Comparison of ENCODE assay signal across 8 mouse cellular contexts in the genomic region with DNA sequence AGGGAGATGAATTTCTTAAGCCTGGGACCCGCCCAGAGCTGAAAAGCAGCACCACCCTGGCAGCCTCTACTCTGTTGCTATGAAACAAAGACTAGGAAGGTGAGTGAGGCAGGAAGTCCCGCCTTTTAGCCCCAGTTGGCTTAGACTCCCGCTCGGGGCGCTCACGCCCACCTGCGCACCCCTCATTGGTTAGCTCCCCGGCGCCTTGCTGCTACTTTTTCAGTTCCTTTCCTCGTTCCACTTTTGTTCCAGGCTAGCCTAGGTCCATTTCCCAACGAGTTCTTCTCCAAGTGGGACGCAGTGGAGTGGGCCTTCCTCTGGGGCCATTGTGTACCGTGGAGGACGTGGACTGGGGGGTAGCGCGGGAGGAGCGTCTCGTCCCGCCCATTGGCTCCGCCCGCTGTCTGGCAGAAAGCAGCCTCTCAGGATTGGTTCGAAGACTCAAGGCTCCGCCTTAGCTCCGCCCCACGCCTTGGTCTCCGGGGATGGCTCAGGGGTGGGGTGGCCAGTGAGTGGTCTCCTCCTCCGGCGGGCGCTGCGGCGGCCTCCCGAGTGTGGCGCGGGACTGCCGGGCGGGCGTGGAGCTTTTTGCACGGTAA. TPM values are rescaled to one million over a fixed set of nuclear protein-coding genes. Genes with fewer than 3 reads are reported as not detected.
DNase-seq lines count a peak whose midpoint lies in the region; ATAC-seq and TF ChIP-seq lines count a peak whose summit lies in the region.

A gene (plus strand): TSS at position 135 of the 599 bp plus-strand sequence.

- H3K9ac ChIP-seq in forebrain, embryonic 13.5 days, result peak within 1 kb of the TSS; percentile 95
- peak within 1 kb of the TSS; percentile 94 for H3K9ac ChIP-seq in liver, postnatal 0 days (replicated peaks)
- H3K9ac ChIP-seq in neural tube, embryonic 14.5 days (replicated peaks; ENCODE audit: low read depth, low read length), result peak within 1 kb of the TSS; percentile 97

- no peak for TF ChIP-seq EP300 in liver, postnatal 0 days (IDR thresholded peaks at IDR 0.05; ENCODE audit: low read depth)

- intact Hi-C loops in heart, postnatal 10 days (cut with DNase I), result loop anchor here (2.0 to 10.0 kb wide), 4 partner anchors 41 to 716 kb away; no protein-coding TSS in a partner anchor

- peak within 1 kb of the TSS; percentile 97 for H3K4me3 ChIP-seq in E14TG2a.4 (replicated peaks; ENCODE audit: low read length)
- H3K4me3 ChIP-seq in forebrain, embryonic 13.5 days, result peak within 1 kb of the TSS; percentile 90
- H3K4me3 ChIP-seq in liver, postnatal 0 days (ENCODE audit: low read depth, low read length), result peak within 1 kb of the TSS; percentile 89
- peak within 1 kb of the TSS; percentile 81 for H3K4me3 ChIP-seq in neural tube, embryonic 14.5 days (ENCODE audit: low read depth, low read length)

- H3K4me2 ChIP-seq in forebrain, embryonic 13.5 days, result peak within 1 kb of the TSS; percentile 64
- peak within 1 kb of the TSS; percentile 93 for H3K4me2 ChIP-seq in liver, postnatal 0 days (ENCODE audit: low read depth, low read length)
- peak within 1 kb of the TSS; percentile 71 for H3K4me2 ChIP-seq in neural tube, embryonic 14.5 days (ENCODE audit: low read depth, low read length)

- H3K36me3 ChIP-seq in E14TG2a.4 (ENCODE audit: insufficient read depth, low read length), result peaks cover 19% of the 10 kb centered on the region
- H3K36me3 ChIP-seq in forebrain, embryonic 13.5 days (ENCODE audit: poor library complexity, severe bottlenecking), result peaks cover 23% of the 10 kb centered on the region
- H3K36me3 ChIP-seq in liver, postnatal 0 days (replicated peaks; ENCODE audit: insufficient read depth, low read length), result peaks cover 16% of the 10 kb centered on the region; the same call in 1 of the 2 replicates
- peaks cover 3% of the 10 kb centered on the region; the same call in 1 of the 2 replicates for H3K36me3 ChIP-seq in neural tube, embryonic 14.5 days (ENCODE audit: control insufficient read depth, insufficient read depth, low read length)

- peaks cover 15% of the 10 kb centered on the region for H3K4me1 ChIP-seq in E14TG2a.4 (replicated peaks; ENCODE audit: low read depth, low read length)
- H3K4me1 ChIP-seq in forebrain, embryonic 13.5 days, result peaks cover 40% of the 10 kb centered on the region
- H3K4me1 ChIP-seq in liver, postnatal 0 days (ENCODE audit: insufficient read depth), result peaks cover 38% of the 10 kb centered on the region
- peaks cover 30% of the 10 kb centered on the region for H3K4me1 ChIP-seq in neural tube, embryonic 14.5 days (ENCODE audit: control insufficient read depth, insufficient read depth, low read length)

- H3K9me3 ChIP-seq in E14TG2a.4 (ENCODE audit: low read length), result no peaks in the 10 kb centered on the region
- no peaks in the 10 kb centered on the region for H3K9me3 ChIP-seq in forebrain, embryonic 13.5 days (replicated peaks)
- H3K9me3 ChIP-seq in liver, postnatal 0 days (ENCODE audit: low read length), result no peaks in the 10 kb centered on the region
- no peaks in the 10 kb centered on the region for H3K9me3 ChIP-seq in neural tube, embryonic 14.5 days (ENCODE audit: control insufficient read depth, low read length)

- DNase-seq in c-Kit-positive CD71-positive TER-119-positive erythroid progenitor cells, embryonic 14.5 days (ENCODE audit: low spot score), result peak; percentile 97
- peak; percentile 99 to 100 for DNase-seq in heart, postnatal 10 days
- DNase-seq in large intestine, adult 2 months (ENCODE audit: low read depth, low spot score), result peak; percentile 99
- peak; percentile 97 for DNase-seq in liver, postnatal 0 days
- DNase-seq in testis, postnatal 10 days (ENCODE audit: low spot score), result peak; percentile 99

- under 1% methylated on average over 38 of the region's 38 CpGs for WGBS in forebrain, embryonic 13.5 days
- under 1% methylated on average over 38 of the region's 38 CpGs for WGBS in large intestine, adult 2 months
- WGBS in liver, postnatal 0 days (ENCODE audit: insufficient replicate concordance), result under 1% methylated on average over 38 of the region's 38 CpGs
- WGBS in neural tube, embryonic 14.5 days, result under 1% methylated on average over 38 of the region's 38 CpGs

- TF ChIP-seq CTCF in E14TG2a.4 (conservative IDR thresholded peaks at IDR 0.05; ENCODE audit: low read length), result no peak
- no peak for TF ChIP-seq CTCF in liver, postnatal 0 days (IDR thresholded peaks at IDR 0.05; ENCODE audit: low read depth)

- peak within 1 kb of the TSS; percentile 96 for H3K27ac ChIP-seq in forebrain, embryonic 13.5 days
- peak within 1 kb of the TSS; percentile 95 for H3K27ac ChIP-seq in liver, postnatal 0 days (ENCODE audit: low read depth)
- peak within 1 kb of the TSS; percentile 94 for H3K27ac ChIP-seq in neural tube, embryonic 14.5 days (ENCODE audit: low read depth, low read length)

- no peaks in the 10 kb centered on the region for H3K27me3 ChIP-seq in E14TG2a.4 (ENCODE audit: insufficient read depth, low read length)
- no peaks in the 10 kb centered on the region for H3K27me3 ChIP-seq in forebrain, embryonic 13.5 days
- no peaks in the 10 kb centered on the region for H3K27me3 ChIP-seq in liver, postnatal 0 days (ENCODE audit: insufficient read depth, low read length)
- H3K27me3 ChIP-seq in neural tube, embryonic 14.5 days (ENCODE audit: control insufficient read depth, insufficient read depth, low read length), result no peaks in the 10 kb centered on the region

- peak; percentile 99 for ATAC-seq in forebrain, embryonic 13.5 days
- ATAC-seq in liver, postnatal 0 days, result peak; percentile 98
- peak; percentile 99 for ATAC-seq in neural tube, embryonic 14.5 days (ENCODE audit: low read depth)

RNA-seq across cellular contexts. Expression of the gene that starts here (rescaled TPM):
- polyA plus RNA-seq in forebrain, embryonic 13.5 days (2015; fragmentation: Nextera tagmentation; extraction: Ambion mirVana), result 16.4 and 18.1 TPM in 2 replicates
- total RNA-seq in heart, postnatal 10 days (2021), result 10 to 100 TPM; 18.0 to 18.7 TPM
- polyA plus RNA-seq in large intestine, adult 2 months (2012; rRNA removed), result 4.7 and 6.4 TPM in 2 replicates
- 2.0 and 2.1 TPM in 2 replicates for polyA plus RNA-seq in liver, postnatal 0 days (2015; fragmentation: Nextera tagmentation; extraction: Ambion mirVana)
- 12.4 and 18.2 TPM in 2 replicates for polyA plus RNA-seq in neural tube, embryonic 14.5 days (2014; fragmentation: Nextera tagmentation; extraction: Ambion mirVana)

Comparison
In these comparisons a context has a peak if more than half of its experiments do, and no peak if none do; other contexts are left out.
1. Peak in every context shown above with its lines: DNase-seq, ATAC-seq, H3K4me3 ChIP-seq and H3K27ac ChIP-seq.